Mouse (Mus musculus) CH12.LX (cell line): ENCODE measurements around the gene Ankle1. TPM values are rescaled to one million over a fixed set of nuclear protein-coding genes. Genes with fewer than 3 reads are reported as not detected.
A peak's percentile ranks its signal among the peaks of the same experiment; 100 is the strongest.

Experiments used
- DNase-seq: peaks from one replicate; pipeline ENCODE4 v3.0.0-alpha.2; 2013; ENCODE audit errors: extremely low read depth
- H3K27ac ChIP-seq: 2 replicates; pipeline ENCODE4 v1.5.1; 2012; ENCODE audit warnings: low read depth, mild to moderate bottlenecking, control low read depth, moderate library complexity; ENCODE audit not compliant: insufficient read depth
- H3K27me3 ChIP-seq: replicated peaks from 2 replicates; pipeline ENCODE3; 2012; ENCODE audit warnings: inconsistent platforms
- H3K36me3 ChIP-seq, 2 experiments: replicated peaks in 1 of 2; 2 replicates each; pipeline versions ENCODE3 to v1.6.1; 2012; ENCODE audit warnings: inconsistent platforms in 1 of 2, low read length in 1 of 2, mild to moderate bottlenecking in 1 of 2, mixed read lengths in 1 of 2, moderate library complexity in 1 of 2; ENCODE audit not compliant: control insufficient read depth in 1 of 2, insufficient read depth in 1 of 2
- H3K4me1 ChIP-seq, 2 experiments: 2 replicates each; pipeline ENCODE4 v1.6.1; 2012; ENCODE audit warnings: inconsistent platforms in 1 of 2, moderate library complexity in 1 of 2; ENCODE audit not compliant: insufficient read depth in 2 of 2, control insufficient read depth in 1 of 2
- H3K4me2 ChIP-seq: 2 replicates; pipeline ENCODE4 v1.6.1; 2012; ENCODE audit warnings: low read depth, mild to moderate bottlenecking, control low read depth; ENCODE audit not compliant: poor library complexity, insufficient read depth, severe bottlenecking
- H3K4me3 ChIP-seq, 3 experiments: fragments of 150-350 bp in 1 of 3; sonication (generic) in 1 of 3; replicated peaks in 1 of 3; 2 replicates each; pipeline versions ENCODE3 to v1.5.1; 2011 to 2012; ENCODE audit warnings: low read depth in 2 of 3, low read length in 2 of 3, mild to moderate bottlenecking in 2 of 3, moderate library complexity in 2 of 3, control low read depth in 1 of 3, improper control_type of control experiment in 1 of 3, inconsistent platforms in 1 of 3, mixed read lengths in 1 of 3; ENCODE audit not compliant: poor library complexity in 1 of 3
- H3K79me2 ChIP-seq: replicated peaks from 2 replicates; pipeline ENCODE4 v1.6.1; 2012; ENCODE audit warnings: mild to moderate bottlenecking, moderate library complexity; ENCODE audit not compliant: control insufficient read depth, poor library complexity, insufficient read depth, severe bottlenecking; ENCODE audit errors: extremely low read depth
- H3K9ac ChIP-seq: 2 replicates; pipeline ENCODE4 v1.6.1; 2012; ENCODE audit warnings: low read depth, mild to moderate bottlenecking, control low read depth, moderate library complexity; ENCODE audit not compliant: insufficient read depth
- H3K9me3 ChIP-seq: replicated peaks from 2 replicates; pipeline ENCODE3; 2012; ENCODE audit warnings: low read length, inconsistent platforms, mixed read lengths
- BHLHE40 ChIP-seq: IDR thresholded peaks from 2 replicates; pipeline ENCODE4 v1.6.1; 2011; ENCODE audit warnings: mild to moderate bottlenecking, low read depth, low read length, improper control_type of control experiment
- E2F4 ChIP-seq: IDR thresholded peaks from 2 replicates; pipeline ENCODE4 v1.6.1; 2011; ENCODE audit warnings: low read depth, low read length, improper control_type of control experiment; ENCODE audit not compliant: insufficient replicate concordance
- EP300 ChIP-seq: IDR thresholded peaks from 2 replicates; pipeline ENCODE4 v1.6.1; 2011; ENCODE audit warnings: low read length, improper control_type of control experiment
- ETS1 ChIP-seq: conservative IDR thresholded peaks from 2 replicates; pipeline ENCODE4 v1.6.1; 2012; ENCODE audit warnings: low read depth, mild to moderate bottlenecking, inconsistent platforms, low read length, improper control_type of control experiment, moderate library complexity
- HCFC1 ChIP-seq: IDR thresholded peaks from 2 replicates; pipeline ENCODE4 v1.6.1; 2012; ENCODE audit warnings: low read depth, mild to moderate bottlenecking, inconsistent platforms, low read length, improper control_type of control experiment
- IRF4 ChIP-seq: IDR thresholded peaks from 2 replicates; pipeline ENCODE4 v1.6.1; 2014; ENCODE audit warnings: low read depth, mild to moderate bottlenecking, inconsistent platforms, low read length, improper control_type of control experiment
- JUN ChIP-seq: IDR thresholded peaks from 2 replicates; pipeline ENCODE4 v1.6.1; 2011; ENCODE audit warnings: low read depth, mild to moderate bottlenecking, low read length, improper control_type of control experiment, moderate library complexity; ENCODE audit not compliant: insufficient read depth
- JUND ChIP-seq: conservative IDR thresholded peaks from 2 replicates; pipeline ENCODE4 v1.6.1; 2011; ENCODE audit warnings: low read depth, low read length, improper control_type of control experiment
- KAT2A ChIP-seq: IDR thresholded peaks from 2 replicates; pipeline ENCODE4 v1.6.1; 2012; ENCODE audit warnings: low read length, improper control_type of control experiment, inconsistent platforms; ENCODE audit not compliant: insufficient replicate concordance
- MXI1 ChIP-seq: IDR thresholded peaks from 2 replicates; pipeline ENCODE4 v1.6.1; 2011; ENCODE audit warnings: mild to moderate bottlenecking, low read depth, low read length, improper control_type of control experiment
- NELFE ChIP-seq: IDR thresholded peaks from 2 replicates; pipeline ENCODE4 v1.6.1; 2011; ENCODE audit warnings: low read depth, low read length, improper control_type of control experiment
- RCOR1 ChIP-seq: conservative IDR thresholded peaks from 2 replicates; pipeline ENCODE4 v1.6.1; 2012; ENCODE audit warnings: low read depth, mild to moderate bottlenecking, inconsistent platforms, low read length, improper control_type of control experiment
- USF1 ChIP-seq: IDR thresholded peaks from 2 replicates; pipeline ENCODE4 v1.6.1; 2014; ENCODE audit warnings: low read depth, mild to moderate bottlenecking, inconsistent platforms, low read length, improper control_type of control experiment
- ZKSCAN1 ChIP-seq: IDR thresholded peaks from 2 replicates; pipeline ENCODE4 v1.6.1; 2012; ENCODE audit warnings: low read depth, inconsistent platforms, low read length, improper control_type of control experiment, borderline replicate concordance
- ZMIZ1 ChIP-seq: IDR thresholded peaks from 2 replicates; pipeline ENCODE4 v1.6.1; 2012; ENCODE audit warnings: low read depth, mild to moderate bottlenecking, inconsistent platforms, low read length, improper control_type of control experiment
- ZNF384 ChIP-seq: IDR thresholded peaks from 2 replicates; pipeline ENCODE4 v1.6.1; 2012; ENCODE audit warnings: low read depth, low read length, improper control_type of control experiment, inconsistent platforms
- dilution Hi-C: fragments of 300-500 bp; cut with MboI; formaldehyde crosslinking; loops from 2 replicates; pipeline ENCODE4 v1.14.3; 2020; ENCODE audit warnings: low sequenced_read_pairs; ENCODE audit not compliant: extremely low pct_unique_long_range_greater_than_20kb, extremely low pct_ligation_motif_present
- in situ Hi-C: fragments of 300-500 bp; cut with MboI; formaldehyde crosslinking; loops from 3 replicates; pipeline ENCODE4 v1.14.3; 2019; ENCODE audit warnings: low sequenced_read_pairs, low pct_ligation_motif_present, low pct_unique_long_range_greater_than_20kb, mixed read lengths
- polyA plus RNA-seq: library from polyadenylated mRNA; unstranded; fragments of >175 nt; gene quantifications from 2 replicates; pipeline ENCODE4 v1.2.1, GENCODE M21; 2012; ENCODE audit warnings: low read depth; ENCODE audit not compliant: insufficient read length
- total RNA-seq, 2 experiments: library from RNA; depleted of rRNA; stranded (reverse); fragments of 300-350 nt in 1 of 2; fragments of >200 nt in 1 of 2; gene quantifications; 2 replicates each; pipeline ENCODE4 v1.2.3; 2012 to 2014

Ankle1 gene
- total and polyA plus RNA-seq, 3 experiments = 9.4 to 17.9 (median 17.4) TPM

DNA sequence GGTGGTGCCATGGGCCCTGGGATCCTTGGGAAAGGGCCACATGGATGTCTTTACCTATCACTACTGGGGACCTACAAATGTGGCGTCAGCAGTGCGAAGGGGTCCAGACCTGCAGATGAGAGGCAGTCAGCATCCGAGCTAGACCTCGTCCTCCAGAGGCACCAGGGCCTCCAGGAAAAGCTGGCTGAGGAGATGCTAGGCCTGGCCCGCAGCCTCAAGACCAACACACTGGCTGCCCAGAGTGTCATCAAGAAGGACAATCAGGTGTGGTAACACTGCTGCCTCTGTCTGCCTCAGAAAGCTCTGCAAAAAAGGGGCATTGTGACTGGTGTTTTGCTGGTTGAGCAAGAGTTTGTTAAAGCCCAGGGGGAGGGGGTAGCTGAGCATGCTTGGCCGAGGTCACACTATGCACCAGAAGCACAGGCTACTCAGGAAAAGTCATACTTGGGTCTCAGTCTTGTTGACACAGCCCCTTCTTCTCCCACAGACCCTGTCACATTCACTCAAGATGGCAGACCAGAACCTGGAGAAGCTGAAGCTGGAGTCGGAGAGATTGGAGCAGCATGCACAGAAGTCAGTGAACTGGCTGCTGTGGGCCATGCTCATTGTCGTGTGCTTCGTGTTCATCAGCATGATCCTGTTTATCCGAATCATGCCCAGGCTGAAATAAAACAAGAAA lies 36.6 kb upstream of the Ankle1 start:
- no peak for TF ChIP-seq BHLHE40
- TF ChIP-seq RCOR1 = no peak
- TF ChIP-seq KAT2A = no peak
- TF ChIP-seq USF1 = no peak
- TF ChIP-seq NELFE = no peak
- no peak for TF ChIP-seq JUN
- TF ChIP-seq EP300 = no peak
- no peak for TF ChIP-seq JUND
- TF ChIP-seq E2F4 = no peak
- TF ChIP-seq MXI1 = no peak
- TF ChIP-seq ZKSCAN1 = no peak
- no peak for TF ChIP-seq HCFC1
- TF ChIP-seq ETS1 = no peak
- TF ChIP-seq ZNF384 = no peak
- no peak for TF ChIP-seq ZMIZ1
- no peak for TF ChIP-seq IRF4
- Histone ChIP-seq H3K9ac (no peak overlapping the region), H3K9me3 (no peaks in the 10 kb centered on the region), H3K36me3 (peaks cover 11 to 41% of the 10 kb centered on the region in 2 experiments), H3K79me2 (no peaks in the 10 kb centered on the region), H3K4me2 (no peak overlapping the region), H3K4me1 (peaks cover 18 to 45% of the 10 kb centered on the region in 2 experiments), H3K4me3 (no peak overlapping the region), H3K27me3 (no peaks in the 10 kb centered on the region), H3K27ac (no peak overlapping the region)
- in situ Hi-C loops (no loop called here), dilution Hi-C loops (no loop called here)
- DNase-seq = no peak

DNA sequence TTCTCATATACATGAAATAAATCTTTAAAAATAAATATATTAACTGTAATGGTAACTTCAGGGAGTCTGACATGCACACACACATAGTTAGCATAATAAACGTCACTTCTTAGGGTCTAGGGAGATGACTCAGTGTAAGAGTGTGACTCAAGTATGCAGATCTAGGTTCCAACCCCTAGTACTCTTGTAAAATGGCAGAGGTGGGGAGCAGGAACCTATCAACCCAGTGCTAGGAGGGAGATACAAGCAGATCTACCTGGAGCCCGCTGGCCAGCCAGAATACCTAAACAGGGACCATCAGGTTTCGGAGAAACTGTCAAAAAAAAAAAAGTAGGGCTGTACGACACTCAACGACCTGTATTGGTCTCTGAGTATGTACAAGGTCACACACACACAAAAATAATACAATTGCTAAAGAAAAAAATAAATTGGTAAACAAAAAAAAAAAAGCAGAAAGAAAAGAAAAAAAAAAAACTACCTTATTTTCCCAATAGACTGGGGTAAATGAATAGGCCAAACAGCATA lies 35.0 kb upstream of the Ankle1 start:
- Histone ChIP-seq H3K36me3 (peaks cover 26 to 56% of the 10 kb centered on the region in 2 experiments), H3K4me1 (peaks cover 18 to 54% of the 10 kb centered on the region in 2 experiments), H3K79me2 (no peaks in the 10 kb centered on the region), H3K27me3 (no peaks in the 10 kb centered on the region), H3K9me3 (peaks cover 5% of the 10 kb centered on the region), H3K27ac (no peak overlapping the region), H3K4me3 (peak overlapping the region; percentile 40 to 69 (median 65)), H3K4me2 (peak overlapping the region; percentile 73), H3K9ac (peak overlapping the region; percentile 58; the same call in 1 of the 2 replicates)
- peak; percentile 80 for TF ChIP-seq ZNF384
- TF ChIP-seq BHLHE40 = no peak
- dilution Hi-C loops = no loop called here
- DNase-seq = peak; percentile 68
- in situ Hi-C loops = loop anchor here (5.0 kb wide), 1 partner anchor 37 kb away; the partner anchor contains the start of gene Ankle1
